Mouse (Mus musculus) bone marrow, adult 2 months (tissue): ENCODE data around the gene Gchfr.

Experiments used
- CTCF ChIP-seq: fragments of 200-500 bp; IDR thresholded peaks from 2 replicates; pipeline ENCODE4 v1.5.1; 2011; ENCODE audit warnings: low read length, control low read depth; ENCODE audit not compliant: control insufficient read depth, insufficient read depth
- POLR2A ChIP-seq: fragments of 200-500 bp; IDR thresholded peaks from 2 replicates; pipeline ENCODE4 v1.6.1; 2011; ENCODE audit warnings: low read depth, mild to moderate bottlenecking, control low read depth, low read length, borderline replicate concordance; ENCODE audit not compliant: control insufficient read depth

GRCm38 (mm10) chr2:119208344-119209175, 41.0 kb downstream of the Gchfr start, which contains the start of the genes Zfyve19 and Dnajc17:
- peak; percentile 4; the same call in 1 of the 2 replicates for TF ChIP-seq CTCF
- peak; percentile 56 for TF ChIP-seq POLR2A
